Mouse (Mus musculus): ENCODE data around the gene Arhgef39. TPM values are rescaled to one million over a fixed set of nuclear protein-coding genes. Genes with fewer than 3 reads are reported as not detected.

The Arhgef39 gene
- total and polyA plus RNA-seq, 2 experiments from 2014 or later: 8.8 to 18.7 TPM

DNA sequence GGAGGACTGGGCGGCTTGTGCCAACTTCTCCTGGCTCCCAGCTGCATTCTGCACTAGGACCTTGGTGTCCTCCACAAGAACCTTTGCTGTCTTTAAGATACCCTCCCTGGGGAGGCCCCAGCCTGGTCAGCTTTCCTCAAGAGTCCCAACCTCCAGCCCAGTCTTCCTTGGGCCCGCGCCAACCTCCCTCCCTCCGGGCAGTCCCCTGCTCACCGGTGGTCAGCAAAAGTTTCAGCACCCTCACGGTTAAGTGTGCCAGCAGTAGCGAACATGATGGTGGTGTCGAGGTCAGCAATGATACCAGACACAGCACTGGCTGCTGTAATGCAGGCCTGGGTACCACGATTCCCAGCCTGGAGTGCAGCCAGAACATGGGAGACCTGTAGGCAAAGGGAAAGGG, 36.5 kb upstream of the Arhgef39 start:
- H3K4me3 ChIP-seq (ENCODE audit: low read depth, low read length): no peak overlapping the region
- no peak for ATAC-seq (ENCODE audit: insufficient read depth, low read depth)
- no peaks in the 10 kb centered on the region for H3K27me3 ChIP-seq (ENCODE audit: control insufficient read depth, insufficient read depth, low read length)
- no peak for DNase-seq (ENCODE audit: low spot score)
- no peak overlapping the region for H3K9ac ChIP-seq (replicated peaks; ENCODE audit: low read depth, low read length)
- no peaks in the 10 kb centered on the region for H3K9me3 ChIP-seq (replicated peaks; ENCODE audit: control insufficient read depth, low read length)
- H3K4me2 ChIP-seq (ENCODE audit: low read depth, low read length): no peak overlapping the region
- TF ChIP-seq EP300 (IDR thresholded peaks at IDR 0.05; ENCODE audit: low read depth) (no peak), CTCF (IDR thresholded peaks at IDR 0.05; ENCODE audit: low read depth) (no peak)
- 76% methylated on average over 9 of the region's 9 CpGs for WGBS
- H3K27ac ChIP-seq (ENCODE audit: low read depth): no peak overlapping the region
- H3K4me1 ChIP-seq (ENCODE audit: control insufficient read depth, insufficient read depth): no peaks in the 10 kb centered on the region
- peaks cover 100% of the 10 kb centered on the region for H3K36me3 ChIP-seq (replicated peaks; ENCODE audit: control insufficient read depth, insufficient read depth, low read length)

- H3K27me3 ChIP-seq (ENCODE audit: control insufficient read depth, insufficient read depth, low read length): no peaks in the 10 kb centered on the region
- H3K9me3 ChIP-seq (replicated peaks; ENCODE audit: control insufficient read depth, low read length): no peaks in the 10 kb centered on the region
- WGBS: 94% methylated on average over 8 of the region's 8 CpGs
- no peak overlapping the region for H3K4me2 ChIP-seq (ENCODE audit: low read depth, low read length)
- ATAC-seq (ENCODE audit: insufficient read depth, low read depth) (no peak), DNase-seq (ENCODE audit: low spot score) (no peak)
- H3K27ac ChIP-seq (ENCODE audit: low read depth): no peak overlapping the region
- H3K9ac ChIP-seq (replicated peaks; ENCODE audit: low read depth, low read length): no peak overlapping the region
- no peak overlapping the region for H3K4me3 ChIP-seq (ENCODE audit: low read depth, low read length)
- TF ChIP-seq CTCF (IDR thresholded peaks at IDR 0.05; ENCODE audit: low read depth): no peak
- TF ChIP-seq EP300 (IDR thresholded peaks at IDR 0.05; ENCODE audit: low read depth): no peak
- peaks cover 98% of the 10 kb centered on the region for H3K36me3 ChIP-seq (replicated peaks; ENCODE audit: control insufficient read depth, insufficient read depth, low read length)
- no peaks in the 10 kb centered on the region for H3K4me1 ChIP-seq (ENCODE audit: control insufficient read depth, insufficient read depth)
Measured at GRCm38 (mm10) chr4:43535628-43536027, 36.1 kb upstream of the Arhgef39 start.

- H3K27me3 ChIP-seq (ENCODE audit: control insufficient read depth, insufficient read depth, low read length): no peaks in the 10 kb centered on the region
- H3K27ac ChIP-seq (ENCODE audit: low read depth): no peak overlapping the region
- no peaks in the 10 kb centered on the region for H3K9me3 ChIP-seq (replicated peaks; ENCODE audit: control insufficient read depth, low read length)
- H3K4me3 ChIP-seq (ENCODE audit: low read depth, low read length): no peak overlapping the region
- no peak for TF ChIP-seq CTCF (IDR thresholded peaks at IDR 0.05; ENCODE audit: low read depth)
- TF ChIP-seq EP300 (IDR thresholded peaks at IDR 0.05; ENCODE audit: low read depth): no peak
- WGBS: 78% methylated on average over 9 of the region's 9 CpGs
- ATAC-seq (ENCODE audit: insufficient read depth, low read depth) (no peak), DNase-seq (ENCODE audit: low spot score) (no peak)
- H3K36me3 ChIP-seq (replicated peaks; ENCODE audit: control insufficient read depth, insufficient read depth, low read length): peaks cover 74% of the 10 kb centered on the region
- no peak overlapping the region for H3K4me2 ChIP-seq (ENCODE audit: low read depth, low read length)
- no peaks in the 10 kb centered on the region for H3K4me1 ChIP-seq (ENCODE audit: control insufficient read depth, insufficient read depth)
- H3K9ac ChIP-seq (replicated peaks; ENCODE audit: low read depth, low read length): no peak overlapping the region
Measured at GRCm38 (mm10) chr4:43533270-43533669, 33.8 kb upstream of the Arhgef39 start.

DNA sequence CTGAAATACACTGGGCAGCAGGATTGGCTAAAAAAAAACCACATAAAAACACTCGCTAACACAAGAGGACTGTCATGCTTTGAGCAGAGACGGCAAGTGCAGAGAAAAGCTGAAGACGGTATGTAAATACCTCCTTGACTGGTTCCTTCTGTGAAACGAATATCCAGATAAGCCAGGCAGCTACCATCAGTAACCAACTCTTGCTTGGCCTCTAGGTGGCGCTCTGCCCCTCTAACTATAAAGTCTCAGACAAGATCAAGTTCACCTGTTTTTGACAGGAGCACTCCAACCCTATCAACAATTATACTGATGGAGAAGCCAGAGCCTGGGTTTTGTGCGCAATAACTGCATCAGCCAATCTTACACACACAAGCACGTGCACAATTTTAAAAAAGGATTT, 31.1 kb upstream of the Arhgef39 start:
- no peak overlapping the region for H3K4me2 ChIP-seq (ENCODE audit: low read depth, low read length)
- 0 out of 2 replicates have a peak, but pooled peaks have one; percentile 25 for ATAC-seq (ENCODE audit: insufficient read depth, low read depth)
- peak; percentile 75 for DNase-seq (ENCODE audit: low spot score)
- no peak overlapping the region for H3K9ac ChIP-seq (replicated peaks; ENCODE audit: low read depth, low read length)
- WGBS: 12% methylated on average over 7 of the region's 7 CpGs
- no peaks in the 10 kb centered on the region for H3K9me3 ChIP-seq (replicated peaks; ENCODE audit: control insufficient read depth, low read length)
- no peaks in the 10 kb centered on the region for H3K27me3 ChIP-seq (ENCODE audit: control insufficient read depth, insufficient read depth, low read length)
- no peak overlapping the region for H3K27ac ChIP-seq (ENCODE audit: low read depth)
- H3K36me3 ChIP-seq (replicated peaks; ENCODE audit: control insufficient read depth, insufficient read depth, low read length): peaks cover 48% of the 10 kb centered on the region
- TF ChIP-seq EP300 (IDR thresholded peaks at IDR 0.05; ENCODE audit: low read depth): no peak
- peak; percentile 76 for TF ChIP-seq CTCF (IDR thresholded peaks at IDR 0.05; ENCODE audit: low read depth)
- H3K4me3 ChIP-seq (ENCODE audit: low read depth, low read length): no peak overlapping the region
- H3K4me1 ChIP-seq (ENCODE audit: control insufficient read depth, insufficient read depth): no peaks in the 10 kb centered on the region

- H3K4me3 ChIP-seq (ENCODE audit: low read depth, low read length): no peak overlapping the region
- ATAC-seq (ENCODE audit: insufficient read depth, low read depth) (0 out of 2 replicates have a peak, but pooled peaks have one; percentile 27), DNase-seq (ENCODE audit: low spot score) (peak; percentile 18)
- no peaks in the 10 kb centered on the region for H3K27me3 ChIP-seq (ENCODE audit: control insufficient read depth, insufficient read depth, low read length)
- peaks cover 43% of the 10 kb centered on the region for H3K36me3 ChIP-seq (replicated peaks; ENCODE audit: control insufficient read depth, insufficient read depth, low read length)
- H3K4me1 ChIP-seq (ENCODE audit: control insufficient read depth, insufficient read depth): no peaks in the 10 kb centered on the region
- H3K4me2 ChIP-seq (ENCODE audit: low read depth, low read length): no peak overlapping the region
- 17% methylated on average over 8 of the region's 8 CpGs for WGBS
- H3K9me3 ChIP-seq (replicated peaks; ENCODE audit: control insufficient read depth, low read length): no peaks in the 10 kb centered on the region
- TF ChIP-seq EP300 (IDR thresholded peaks at IDR 0.05; ENCODE audit: low read depth) (no peak), CTCF (IDR thresholded peaks at IDR 0.05; ENCODE audit: low read depth) (no peak)
- H3K27ac ChIP-seq (ENCODE audit: low read depth): no peak overlapping the region
- H3K9ac ChIP-seq (replicated peaks; ENCODE audit: low read depth, low read length): no peak overlapping the region
Measured at GRCm38 (mm10) chr4:43530081-43530501, 30.6 kb upstream of the Arhgef39 start.

GRCm38 (mm10) chr4:43528487-43528886, 29.0 kb upstream of the Arhgef39 start:
- Histone ChIP-seq H3K4me3 (ENCODE audit: low read depth, low read length) (no peak overlapping the region), H3K4me2 (ENCODE audit: low read depth, low read length) (no peak overlapping the region), H3K27ac (ENCODE audit: low read depth) (no peak overlapping the region), H3K9me3 (replicated peaks; ENCODE audit: control insufficient read depth, low read length) (no peaks in the 10 kb centered on the region), H3K9ac (replicated peaks; ENCODE audit: low read depth, low read length) (no peak overlapping the region), H3K36me3 (replicated peaks; ENCODE audit: control insufficient read depth, insufficient read depth, low read length) (peaks cover 27% of the 10 kb centered on the region), H3K4me1 (ENCODE audit: control insufficient read depth, insufficient read depth) (0 out of 2 replicates have a peak, but pooled peaks cover 5% of the 10 kb centered on the region), H3K27me3 (ENCODE audit: control insufficient read depth, insufficient read depth, low read length) (no peaks in the 10 kb centered on the region)
- WGBS: 84% methylated on average over 9 of the region's 9 CpGs
- no peak for ATAC-seq (ENCODE audit: insufficient read depth, low read depth)
- TF ChIP-seq CTCF (IDR thresholded peaks at IDR 0.05; ENCODE audit: low read depth) (no peak), EP300 (IDR thresholded peaks at IDR 0.05; ENCODE audit: low read depth) (no peak)
- no peak for DNase-seq (ENCODE audit: low spot score)

All from heart, postnatal 0 days (tissue).